ENCODE assay signal across 24 mouse cellular contexts in the genomic region with DNA sequence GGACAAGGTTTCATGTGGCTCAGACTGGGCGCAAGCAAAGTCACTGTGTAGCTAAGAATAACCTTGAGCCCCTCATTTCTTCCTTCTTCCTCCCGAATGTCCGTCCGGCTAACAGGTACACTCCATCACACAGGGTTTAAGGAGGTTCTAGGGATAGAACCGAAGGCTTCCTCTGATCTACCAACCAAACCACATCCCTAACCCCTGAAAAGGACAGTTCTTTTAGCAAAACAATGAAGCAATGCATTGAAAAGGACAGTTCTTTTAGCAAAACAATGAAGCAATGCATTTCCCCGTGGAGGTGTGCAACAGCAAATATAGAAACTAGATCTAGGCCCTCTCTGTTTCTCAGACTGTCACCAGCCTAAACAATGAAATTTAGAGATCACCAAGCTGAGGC. TPM values are rescaled to one million over a fixed set of nuclear protein-coding genes. Genes with fewer than 3 reads are reported as not detected.
DNase-seq lines count a peak whose midpoint lies in the region; ATAC-seq lines count a peak whose summit lies in the region.
"Had no signal": no experiment of that assay in that cellular context is flagged by ENCODE, and none has a peak within 500 bp of the region (broad histone marks: within the 10 kb centered on the region; RNA-seq: fewer than 3 reads in every experiment).

No protein-coding gene starts in this region.

- H3K27ac ChIP-seq in midbrain, embryonic 14.5 days (replicated peaks; ENCODE audit: low read depth, low read length), result no peak overlapping the region
- H3K27ac ChIP-seq: embryonic facial prominence, embryonic 10.5 days; embryonic facial prominence, embryonic 12.5 days; forebrain, embryonic 13.5 days; forebrain, embryonic 15.5 days had no signal

- no peak overlapping the region for H3K4me2 ChIP-seq in midbrain, embryonic 14.5 days (ENCODE audit: low read length)
- H3K4me2 ChIP-seq: embryonic facial prominence, embryonic 12.5 days; forebrain, embryonic 13.5 days; forebrain, embryonic 15.5 days had no signal

- no peaks in the 10 kb centered on the region for H3K4me1 ChIP-seq in midbrain, embryonic 14.5 days (ENCODE audit: control insufficient read depth, insufficient read depth, low read length)
- H3K4me1 ChIP-seq: embryonic facial prominence, embryonic 10.5 days; embryonic facial prominence, embryonic 12.5 days; forebrain, embryonic 13.5 days had no signal

- intact Hi-C loops in left cerebral cortex, postnatal 36 days (cut with DNase I), result no loop called here

- DNase-seq in ES-CJ7 (ENCODE audit: low read depth, low spot score), result peak; percentile 72
- peak; percentile 81 for DNase-seq in R1 (ENCODE audit: low read depth, low spot score)
- DNase-seq in midbrain, embryonic 14.5 days, result no peak
- no peak for DNase-seq in left cerebral cortex, postnatal 36 days (ENCODE audit: low spot score in 2 of 2)
- no peak for DNase-seq in embryo, embryonic 9.5 days (ENCODE audit: extremely low spot score)
- DNase-seq: adrenal gland, adult 2 months; adrenal gland, postnatal 10 days; adrenal gland, postnatal 25 days; cerebellum, adult 11 months; cerebellum, adult 18-20 months; cerebellum, adult 8-10 months; cerebellum, adult 9-11 months; cerebellum, postnatal 14 days; cerebellum, postnatal 36 days; embryo, embryonic 11 days; forebrain, postnatal 0 days had no signal

- peaks cover 11% of the 10 kb centered on the region for H3K36me3 ChIP-seq in midbrain, embryonic 14.5 days (ENCODE audit: control insufficient read depth, insufficient read depth, low read length)
- H3K36me3 ChIP-seq: embryonic facial prominence, embryonic 10.5 days; embryonic facial prominence, embryonic 12.5 days; forebrain, embryonic 15.5 days had no signal

- ATAC-seq in midbrain, embryonic 14.5 days (ENCODE audit: low FRiP score, low TSS enrichment), result no peak
- ATAC-seq: CD4-positive, CD25-positive, alpha-beta regulatory T cell, adult 4 months; forebrain, embryonic 13.5 days; forebrain, embryonic 15.5 days; forebrain, postnatal 0 days had no signal

- no peak overlapping the region for H3K9ac ChIP-seq in midbrain, embryonic 14.5 days (replicated peaks; ENCODE audit: low read length)
- H3K9ac ChIP-seq: embryonic facial prominence, embryonic 12.5 days; forebrain, embryonic 13.5 days; forebrain, embryonic 15.5 days; forebrain, postnatal 0 days had no signal

- H3K4me3 ChIP-seq in midbrain, embryonic 14.5 days (replicated peaks; ENCODE audit: low read depth, low read length), result no peak overlapping the region
- H3K4me3 ChIP-seq: embryonic facial prominence, embryonic 10.5 days; embryonic facial prominence, embryonic 12.5 days; forebrain, embryonic 13.5 days; forebrain, embryonic 15.5 days had no signal

- 81% methylated on average over 6 of the region's 6 CpGs for WGBS in midbrain, embryonic 14.5 days

- no peaks in the 10 kb centered on the region for H3K9me3 ChIP-seq in midbrain, embryonic 14.5 days (ENCODE audit: control insufficient read depth, low read length)
- H3K9me3 ChIP-seq: embryonic facial prominence, embryonic 10.5 days; embryonic facial prominence, embryonic 12.5 days; forebrain, embryonic 13.5 days; forebrain, embryonic 15.5 days had no signal

- no peaks in the 10 kb centered on the region for H3K27me3 ChIP-seq in midbrain, embryonic 14.5 days (ENCODE audit: control insufficient read depth, insufficient read depth, low read length)
- H3K27me3 ChIP-seq: CH12.LX; embryonic facial prominence, embryonic 12.5 days; forebrain, embryonic 13.5 days; forebrain, embryonic 15.5 days had no signal

RNA-seq across cellular contexts. Expression of a gene that starts 5.4 kb away (rescaled TPM):
- polyA plus RNA-seq in midbrain, embryonic 14.5 days (2014; fragmentation: Nextera tagmentation; extraction: Ambion mirVana), result 61.8 and 73.0 TPM in 2 replicates
- total RNA-seq in left cerebral cortex, postnatal 36 days (2021), result 10 to 100 TPM; 48.6 to 50.7 TPM

RNA-seq across cellular contexts. Expression of a gene that starts 46.2 kb away (rescaled TPM):
- 244 and 248 TPM in 2 replicates for polyA plus RNA-seq in midbrain, embryonic 14.5 days (2014; fragmentation: Nextera tagmentation; extraction: Ambion mirVana)
- 100 to 1,000 TPM; 368 to 380 TPM for total RNA-seq in left cerebral cortex, postnatal 36 days (2021)
- total RNA-seq: common myeloid progenitor, adult 5-6 weeks; MEL had no signal

Comparison
In these comparisons a context has a peak if more than half of its experiments do, and no peak if none do; other contexts are left out.
1. DNase-seq: peak in ES-CJ7 (single experiment) and R1 (single experiment); none in midbrain, embryonic 14.5 days (single experiment), left cerebral cortex, postnatal 36 days (0 of 2) and embryo, embryonic 9.5 days (single experiment).